In the genomic region with DNA sequence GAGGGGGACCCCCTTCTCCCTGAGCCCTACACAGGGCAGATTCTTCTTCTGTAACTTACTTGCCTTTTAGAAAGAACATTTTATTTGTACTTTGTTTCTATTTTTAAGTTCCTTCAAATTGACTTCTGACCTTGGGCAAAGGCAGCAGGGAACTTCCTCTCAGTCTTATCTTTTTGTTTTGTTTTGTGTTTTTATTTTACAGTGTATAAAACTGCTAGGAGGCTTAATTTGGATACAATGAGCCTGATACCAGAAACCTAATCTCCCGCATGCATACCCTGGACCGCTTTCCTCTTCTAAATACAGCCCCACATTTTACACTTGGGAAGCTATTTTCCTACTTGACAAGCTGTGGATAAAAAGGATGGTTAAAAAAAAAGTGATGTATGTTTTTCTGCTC, we compare ENCODE assay signal across 32 mouse cellular contexts. TPM values are rescaled to one million over a fixed set of nuclear protein-coding genes. Genes with fewer than 3 reads are reported as not detected.
"Had no signal": no experiment of that assay in that cellular context is flagged by ENCODE, and none has a peak within 500 bp of the region (broad histone marks: within the 10 kb centered on the region; RNA-seq: fewer than 3 reads in every experiment).

No protein-coding gene starts in this region.

- H3K27me3 ChIP-seq: embryonic facial prominence, embryonic 15.5 days; forebrain, embryonic 12.5 days; forebrain, embryonic 13.5 days; forebrain, embryonic 15.5 days had no signal

- H3K36me3 ChIP-seq: embryonic facial prominence, embryonic 10.5 days; embryonic facial prominence, embryonic 12.5 days; embryonic facial prominence, embryonic 13.5 days; embryonic facial prominence, embryonic 15.5 days; forebrain, embryonic 10.5 days; forebrain, embryonic 12.5 days; forebrain, embryonic 15.5 days had no signal

- DNase-seq: cerebellum, adult 2 months; cerebellum, adult 8-10 months; cerebellum, adult 9-10 months; cerebellum, adult 9-11 months; cerebellum, postnatal 10 days; cerebellum, postnatal 14 days; cerebellum, postnatal 25 days; cerebellum, postnatal 36 days; embryo, embryonic 11 days; forebrain, postnatal 0 days; gastrocnemius, adult 2 months; gastrocnemius, postnatal 10 days; gastrocnemius, postnatal 14 days; gastrocnemius, postnatal 25 days; gastrocnemius, postnatal 36 days; heart, adult 18-20 months; heart, adult 2 months had no signal

- H3K4me3 ChIP-seq: embryonic facial prominence, embryonic 10.5 days; embryonic facial prominence, embryonic 12.5 days; embryonic facial prominence, embryonic 13.5 days; embryonic facial prominence, embryonic 15.5 days; erythroblast, embryonic 14.5 days; forebrain, embryonic 10.5 days; forebrain, embryonic 12.5 days; forebrain, embryonic 13.5 days; forebrain, embryonic 15.5 days; gastrocnemius, adult 2 months; heart, adult 2 months had no signal

- H3K9me3 ChIP-seq: embryonic facial prominence, embryonic 10.5 days; embryonic facial prominence, embryonic 12.5 days; embryonic facial prominence, embryonic 13.5 days; embryonic facial prominence, embryonic 15.5 days; forebrain, embryonic 10.5 days; forebrain, embryonic 12.5 days; forebrain, embryonic 13.5 days; forebrain, embryonic 15.5 days had no signal

- H3K9ac ChIP-seq: embryonic facial prominence, embryonic 12.5 days; embryonic facial prominence, embryonic 13.5 days; embryonic facial prominence, embryonic 15.5 days; forebrain, embryonic 12.5 days; forebrain, embryonic 13.5 days; forebrain, embryonic 15.5 days; forebrain, postnatal 0 days had no signal

- H3K4me2 ChIP-seq: embryonic facial prominence, embryonic 12.5 days; embryonic facial prominence, embryonic 13.5 days; embryonic facial prominence, embryonic 15.5 days; forebrain, embryonic 12.5 days; forebrain, embryonic 13.5 days; forebrain, embryonic 15.5 days had no signal

- H3K4me1 ChIP-seq: embryonic facial prominence, embryonic 15.5 days; forebrain, embryonic 12.5 days; forebrain, embryonic 13.5 days; forebrain, embryonic 15.5 days had no signal

- H3K27ac ChIP-seq: embryonic facial prominence, embryonic 10.5 days; embryonic facial prominence, embryonic 12.5 days; embryonic facial prominence, embryonic 13.5 days; embryonic facial prominence, embryonic 15.5 days; forebrain, embryonic 10.5 days; forebrain, embryonic 12.5 days; forebrain, embryonic 13.5 days; forebrain, embryonic 15.5 days; gastrocnemius, adult 2 months; heart, adult 2 months had no signal

- ATAC-seq: forebrain, embryonic 13.5 days; forebrain, embryonic 14.5 days; forebrain, embryonic 15.5 days; forebrain, embryonic 16.5 days; forebrain, postnatal 0 days had no signal

RNA-seq across cellular contexts. Expression of gene Sall1, which starts 35.2 kb away (rescaled TPM):
- total RNA-seq: common myeloid progenitor, adult 5-6 weeks; gastrocnemius, adult 18-20 months; gastrocnemius, adult 2 months; gastrocnemius, adult 8-10 months; gastrocnemius, postnatal 25 days; gastrocnemius, postnatal 36 days; granulocyte monocyte progenitor cell, adult 5-6 weeks had no signal
- polyA plus RNA-seq: erythroblast, embryonic 14.5 days had no signal
